Mouse (Mus musculus) retina, adult 2 months (tissue): ENCODE measurements around the gene Lct.
"Not testable (repeated sequence)": the region's sequence is repeated elsewhere in the genome, so short reads cannot be mapped to it uniquely, and the experiment has no call there.

Source experiments
- DNase-seq: peaks from one replicate; pipeline ENCODE4 v3.0.0-alpha.2; 2012; ENCODE audit warnings: low read depth, low spot score

Lct gene

DNA sequence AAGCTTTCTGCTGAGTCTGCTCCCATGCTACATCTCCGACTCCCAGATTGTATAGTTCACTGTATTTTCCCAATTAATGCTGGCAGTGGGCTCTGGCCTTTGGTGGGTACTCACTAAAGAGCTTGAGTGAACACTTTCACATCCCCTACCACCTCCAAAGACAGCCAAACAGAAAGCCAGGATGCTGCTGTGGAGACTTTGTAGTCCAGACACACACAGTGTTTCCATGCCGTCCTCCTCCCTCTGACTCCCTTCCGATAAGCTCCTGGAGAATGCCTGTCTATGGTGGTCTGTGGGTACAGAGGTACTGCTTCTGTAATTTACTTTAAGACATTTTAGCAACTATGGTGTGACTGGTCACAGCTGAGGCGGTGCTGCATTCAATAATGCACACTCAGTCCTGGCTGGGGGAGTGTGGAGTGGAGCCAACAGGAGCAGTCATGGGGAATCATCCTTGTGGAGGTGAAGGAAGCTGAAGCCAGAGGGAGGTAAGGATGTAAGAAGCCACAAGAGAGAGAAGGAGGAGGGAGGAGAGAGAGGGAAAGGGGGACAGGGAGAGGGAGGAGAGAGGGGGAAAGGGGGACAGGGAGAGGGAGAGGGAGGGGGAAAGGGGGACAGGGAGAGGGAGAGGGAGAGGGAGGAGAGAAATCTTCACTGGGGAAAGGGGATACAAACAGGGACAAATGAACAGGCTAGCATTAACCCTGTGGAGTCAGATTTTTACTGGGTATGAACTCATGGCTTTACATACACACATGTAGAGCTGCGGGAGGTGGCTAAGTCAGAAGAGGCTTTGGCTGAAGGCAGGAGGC is 32.2 kb downstream of the Lct start:
- no peak for DNase-seq

DNA sequence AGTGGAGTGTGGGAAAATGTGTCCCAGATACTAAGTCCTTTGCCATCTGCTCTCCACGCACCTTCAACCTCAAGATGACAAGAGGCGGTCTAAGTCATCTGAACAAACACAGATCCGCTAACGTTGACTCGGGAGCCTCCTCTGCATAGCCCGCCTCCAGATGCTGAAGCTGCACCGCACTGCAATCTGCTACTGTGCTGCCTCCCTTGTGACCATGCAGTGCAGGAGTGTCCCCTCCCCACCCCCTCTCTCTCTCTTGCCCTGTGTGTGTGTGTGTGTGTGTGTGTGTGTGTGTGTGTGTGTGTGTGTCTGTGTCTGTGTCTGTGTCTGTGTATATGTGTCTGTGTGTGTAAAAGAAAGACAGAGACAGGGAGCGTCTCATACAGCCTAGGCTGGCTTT is 32.8 kb downstream of the Lct start:
- no peak for DNase-seq

DNA sequence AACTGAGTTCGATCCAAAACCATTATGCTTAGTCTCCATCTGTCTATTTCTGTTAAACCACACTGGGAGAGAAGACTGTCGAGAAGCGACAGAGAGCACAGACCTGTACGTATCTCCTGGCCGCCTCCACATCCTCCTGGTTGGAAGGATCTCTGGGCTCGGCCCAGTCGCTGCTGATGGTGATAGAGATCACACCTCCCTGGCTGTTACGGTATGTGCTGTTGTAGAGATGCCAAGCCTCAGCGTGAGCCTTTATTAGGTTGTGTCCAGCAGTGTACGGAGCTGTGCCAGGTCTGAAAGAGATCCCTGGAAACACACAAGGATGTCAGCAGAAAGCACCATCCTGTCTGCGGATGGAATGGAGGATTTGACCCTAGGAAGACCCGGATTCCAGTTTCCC is 34.6 kb downstream of the Lct start:
- DNase-seq, result no peak

DNA sequence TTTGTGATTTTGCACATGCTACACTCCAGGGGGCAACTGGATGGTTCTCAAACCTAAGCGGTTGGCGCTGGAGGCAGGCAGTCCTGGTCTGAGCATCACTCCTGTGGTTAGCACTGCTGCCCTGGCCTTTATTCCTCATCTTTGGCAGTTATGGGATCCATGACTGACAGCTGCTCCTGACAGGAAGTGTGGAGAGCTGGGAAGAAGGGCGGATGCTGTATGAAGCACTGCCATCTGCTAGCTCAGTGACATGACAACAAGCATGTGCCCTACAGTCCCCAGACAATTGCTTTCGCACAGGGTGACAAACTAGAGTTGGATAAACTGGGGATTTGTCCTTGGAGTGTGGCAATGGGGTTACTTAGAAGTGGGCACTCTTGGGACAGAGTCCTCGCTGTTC is 37.8 kb downstream of the Lct start:
- DNase-seq, result no peak

DNA sequence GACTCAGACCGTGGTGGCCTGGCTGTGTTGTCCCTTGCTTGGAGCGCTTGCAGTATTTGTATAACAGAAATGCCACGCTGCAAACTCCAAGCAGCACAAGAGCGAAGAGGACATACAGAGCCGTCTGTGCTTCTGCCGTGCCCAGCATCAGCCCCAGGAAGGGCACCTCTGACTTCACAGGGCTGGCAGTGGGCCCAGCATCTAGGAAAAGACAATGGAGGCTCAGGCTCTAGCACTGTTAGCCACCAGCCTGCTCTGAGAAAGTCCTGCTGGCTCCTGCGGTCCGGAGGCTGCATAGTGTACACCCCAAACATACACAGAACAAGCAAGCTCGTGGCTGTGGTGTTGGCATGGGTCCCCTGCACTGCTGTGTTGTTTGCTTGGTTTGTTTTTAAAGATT is 43.0 kb downstream of the Lct start:
- no peak for DNase-seq

DNA sequence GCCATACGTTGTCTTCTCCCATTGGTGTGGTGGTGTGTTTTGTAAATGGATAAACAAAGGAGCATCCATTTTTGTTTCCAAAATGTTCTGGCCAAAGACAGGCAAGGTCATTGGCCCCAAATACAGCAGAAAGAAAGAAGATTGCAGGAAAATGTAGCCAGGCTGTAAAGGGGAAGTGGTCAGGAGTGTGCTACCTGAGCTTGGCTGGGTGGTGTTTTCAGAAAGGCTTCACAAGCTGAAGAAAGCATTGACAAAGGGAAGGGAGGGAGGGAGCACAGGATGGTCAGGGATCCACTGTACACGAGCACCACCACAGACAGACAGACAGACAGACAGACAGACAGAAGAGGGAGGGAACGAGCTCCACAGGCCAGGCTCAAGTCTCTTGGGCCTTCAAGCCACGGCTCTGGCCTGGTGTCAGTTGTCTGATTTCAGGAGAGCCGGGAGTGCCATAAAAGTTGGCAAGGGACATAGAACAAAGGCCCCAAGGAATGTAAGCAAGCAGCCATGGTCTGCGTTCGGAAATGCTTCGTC is 43.9 kb downstream of the Lct start:
- no peak for DNase-seq

DNA sequence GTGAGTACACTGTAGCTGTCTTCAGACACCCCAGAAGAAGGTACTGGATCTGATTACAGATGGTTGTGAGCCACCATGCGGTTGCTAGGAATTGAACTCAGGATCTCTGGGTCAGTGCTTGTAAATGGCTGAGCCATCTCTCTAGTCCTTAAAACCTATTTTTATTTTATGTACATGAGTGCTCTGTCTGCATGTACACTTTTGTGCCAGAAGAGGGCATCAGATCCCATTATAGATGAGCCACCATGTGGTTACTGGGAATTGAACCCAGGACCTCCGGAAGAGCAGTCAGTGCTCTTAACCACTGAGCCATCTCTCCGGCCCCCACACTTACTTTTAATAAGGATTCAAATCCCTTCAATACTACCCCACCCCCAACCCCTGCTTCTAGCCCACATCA is 45.2 kb downstream of the Lct start:
- DNase-seq, result no peak

DNA sequence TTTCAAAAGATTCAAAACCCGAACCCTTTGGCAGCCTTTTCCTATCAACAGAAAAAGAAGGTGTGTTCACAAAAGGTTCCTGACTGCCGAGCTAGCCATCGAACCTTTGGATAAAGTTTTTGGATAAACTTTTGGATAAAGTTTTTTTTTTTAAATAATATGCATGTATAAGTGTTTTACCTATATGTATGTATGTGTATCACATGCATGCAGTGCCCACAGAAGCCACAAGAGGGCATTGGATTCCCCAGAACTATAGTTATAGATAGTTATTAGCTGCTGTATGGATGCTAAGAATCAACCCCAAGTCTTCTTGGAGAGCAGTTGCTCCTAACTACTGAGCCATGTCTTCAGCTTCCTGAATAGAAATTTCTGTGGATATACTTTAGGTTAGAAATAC is 46.4 kb downstream of the Lct start:
- no peak for DNase-seq

DNA sequence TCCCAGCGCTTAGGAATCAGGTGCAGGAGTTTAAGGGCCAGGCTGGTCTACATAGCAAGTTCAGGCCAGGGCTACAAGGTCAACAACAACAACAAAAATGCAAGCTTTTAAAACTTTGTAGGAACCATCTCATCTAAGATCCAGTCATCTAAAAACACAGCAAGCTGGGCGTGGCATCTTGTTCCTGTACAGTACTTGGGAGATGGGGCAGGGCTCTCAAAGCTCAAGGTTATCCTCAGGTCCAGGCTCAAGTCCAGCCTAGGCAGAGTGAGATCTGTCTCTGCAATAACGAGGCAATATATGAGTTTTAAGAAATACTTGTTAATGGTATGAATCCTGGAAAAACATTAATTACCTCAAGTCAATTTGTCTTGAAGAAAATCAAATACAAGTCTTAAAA is 49.6 kb downstream of the Lct start:
- DNase-seq, result no peak

DNA sequence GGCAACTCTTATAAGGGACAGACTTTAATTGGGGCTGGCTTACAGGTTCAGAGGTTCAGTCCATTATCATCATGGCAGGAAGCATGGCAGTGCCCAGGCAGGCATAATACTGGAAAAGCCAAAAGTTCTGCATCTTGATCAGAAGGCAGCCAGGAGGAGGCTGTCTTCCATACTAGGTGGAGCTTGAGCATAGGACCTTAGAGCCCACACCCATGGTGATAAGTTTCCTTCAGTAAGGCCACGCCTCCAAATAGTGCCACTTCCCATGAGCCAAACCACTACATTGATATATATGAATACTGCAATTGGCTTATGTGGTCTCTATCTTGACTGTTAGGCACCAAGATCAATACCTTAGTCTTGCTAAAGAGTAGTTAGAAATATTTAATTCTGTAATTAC is 52.2 kb downstream of the Lct start:
- no peak for DNase-seq

DNA sequence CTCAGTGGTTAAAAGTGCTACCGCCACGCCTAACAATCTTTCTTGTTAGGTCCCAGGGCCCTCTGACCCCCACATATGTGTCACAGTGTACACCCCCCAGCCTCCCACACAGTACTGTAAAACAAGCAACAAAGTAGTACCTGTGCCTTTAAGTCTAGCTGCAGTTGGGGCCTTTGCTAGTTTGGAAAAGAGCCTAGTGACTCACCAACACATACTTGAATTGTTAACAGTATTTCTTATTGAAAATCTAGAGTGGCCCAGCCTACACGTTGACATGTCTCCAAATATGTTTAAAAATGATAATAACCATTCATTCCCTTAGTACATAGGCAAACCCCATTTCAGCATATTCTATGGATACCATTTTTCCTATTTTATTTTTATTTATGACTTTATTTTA is 57.4 kb downstream of the Lct start:
- no peak for DNase-seq

DNA sequence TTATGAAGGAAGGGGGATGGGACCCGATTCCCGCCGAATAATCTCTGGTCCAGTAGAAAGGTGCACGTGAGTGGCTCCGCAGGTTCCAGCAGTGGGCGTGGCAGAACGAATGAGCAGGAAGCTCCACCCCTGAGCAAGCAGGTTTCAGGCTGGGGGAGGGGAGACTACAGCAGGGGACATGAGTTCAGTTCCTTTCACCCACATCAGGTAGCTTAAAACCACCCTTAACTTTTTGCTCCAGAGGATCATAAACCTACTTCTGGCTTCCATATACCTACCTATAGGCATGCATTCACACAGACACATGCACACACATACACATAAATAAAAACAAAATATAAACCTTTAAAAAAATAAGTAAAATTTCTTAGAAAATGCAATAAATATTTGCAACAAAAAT is 61.1 kb downstream of the Lct start:
- DNase-seq, result not testable (repeated sequence)

DNA sequence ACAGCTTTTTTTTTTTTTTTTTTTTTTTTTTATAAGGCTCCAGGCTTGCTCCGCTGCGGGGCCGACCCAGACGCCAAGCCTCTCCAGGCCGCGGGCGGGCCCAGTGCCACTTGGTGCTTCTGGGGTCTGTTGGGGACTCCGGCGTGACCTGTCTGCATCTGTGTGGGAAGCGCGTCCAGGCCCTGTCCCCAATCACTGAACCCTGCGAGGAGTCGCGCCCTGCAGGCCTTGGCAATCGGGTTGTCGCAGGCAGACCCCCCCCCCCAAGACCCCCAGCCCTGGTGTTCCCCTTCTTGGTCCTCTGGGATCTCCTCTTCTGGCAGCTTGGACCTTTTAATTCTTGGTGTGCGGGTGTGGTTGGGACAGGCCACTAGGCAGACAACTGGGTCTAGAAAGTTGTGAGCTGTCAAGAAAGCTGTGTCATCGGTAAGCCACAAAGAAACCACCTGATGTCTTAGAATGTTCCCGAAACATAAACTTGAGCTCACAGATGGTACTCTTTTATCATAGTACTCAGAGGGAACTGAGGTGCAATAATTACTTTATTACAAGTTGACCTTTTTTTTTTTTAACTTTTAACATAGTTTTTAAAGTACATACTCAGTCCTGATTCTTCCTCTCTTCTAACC is 83.3 kb downstream of the Lct start:
- DNase-seq, result no peak

DNA sequence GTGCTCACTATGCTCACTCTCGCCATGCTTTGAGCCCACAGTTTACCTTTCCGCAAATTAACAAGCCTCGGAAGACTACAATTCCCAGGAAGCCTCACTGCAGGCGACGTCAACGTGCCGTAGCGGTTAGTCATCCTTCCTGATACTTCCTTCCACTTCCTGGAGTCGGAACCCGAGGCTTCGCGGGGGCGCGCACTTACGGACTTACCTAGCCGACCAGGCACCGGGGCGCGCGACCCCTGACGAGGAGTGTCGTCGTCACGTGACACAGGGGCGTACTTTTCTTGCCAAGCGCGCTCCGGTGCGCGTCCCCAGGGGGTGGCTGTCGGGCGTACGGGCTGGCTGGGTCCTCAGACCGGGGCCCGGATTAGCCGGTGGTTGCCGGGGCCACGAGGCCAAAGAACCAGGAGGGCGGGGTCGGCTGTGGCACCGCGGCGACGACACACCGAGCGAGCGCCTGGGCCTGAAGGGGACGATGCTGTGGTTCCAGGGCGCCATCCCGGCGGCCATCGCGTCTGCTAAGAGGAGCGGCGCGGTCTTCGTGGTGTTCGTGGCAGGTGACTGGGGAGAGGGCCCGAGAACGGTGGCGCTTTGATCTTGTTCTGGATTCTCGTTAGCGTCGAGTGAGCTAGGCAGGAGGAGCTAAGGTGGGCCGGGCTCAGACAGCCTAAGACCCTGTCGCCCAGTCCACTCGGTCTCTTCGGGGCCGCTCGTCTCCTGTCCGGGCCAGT is 84.0 kb downstream of the Lct start:
- peak; percentile 79 for DNase-seq

DNA sequence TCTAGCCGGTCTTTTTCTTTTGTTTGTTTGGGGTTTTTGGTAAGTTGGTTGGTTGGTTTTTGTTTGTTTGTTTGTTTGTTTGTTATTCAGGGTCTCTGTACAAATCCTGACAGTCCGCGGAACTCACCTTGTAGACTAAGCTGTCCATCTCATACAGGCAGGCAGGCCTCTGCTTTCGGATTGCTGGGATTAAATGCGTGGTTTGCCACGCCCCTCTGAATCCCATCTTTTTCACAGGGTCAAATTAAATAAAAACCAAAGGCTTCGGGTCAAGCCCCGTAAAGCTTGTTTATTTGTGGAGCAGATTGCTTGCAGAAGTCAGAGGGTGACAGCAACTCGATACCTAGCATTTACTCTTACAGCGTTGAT is 84.5 kb downstream of the Lct start, which contains the start of gene Ubxn4:
TSS of gene Ubxn4 (plus strand) at position 338 of the 369 bp plus-strand sequence.
- no peak for DNase-seq

DNA sequence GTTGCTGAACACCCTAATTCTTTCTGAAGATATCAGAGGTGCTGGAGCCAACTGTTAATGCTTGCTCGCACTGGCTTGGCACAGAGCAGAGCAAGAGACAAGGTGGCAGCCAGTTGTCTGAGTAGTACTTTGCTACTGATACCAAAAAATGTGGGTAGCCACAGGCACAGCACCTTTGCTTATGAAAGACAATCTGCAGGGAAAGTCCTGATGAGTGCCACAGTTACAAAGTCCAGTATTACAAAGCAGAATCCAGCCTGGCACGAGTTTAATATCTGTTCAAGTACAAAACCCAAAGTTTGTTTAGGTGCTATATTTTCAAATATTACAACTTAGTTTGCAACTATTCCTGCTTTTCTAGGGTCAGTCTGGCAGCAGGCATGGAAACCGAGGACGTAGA is 92.9 kb downstream of the Lct start:
- no peak for DNase-seq
